Mouse (Mus musculus): ENCODE measurements around the gene Ttc36. TPM values are rescaled to one million over a fixed set of nuclear protein-coding genes. Genes with fewer than 3 reads are reported as not detected.

Ttc36 gene
- polyA plus RNA-seq, 1 experiment from 2014 or later = not detected

- no peak for ATAC-seq (ENCODE audit: low read depth)
- Histone ChIP-seq H3K4me1 (replicated peaks) (no peaks in the 10 kb centered on the region), H3K27ac (replicated peaks) (no peak overlapping the region), H3K4me2 (no peak overlapping the region), H3K9ac (no peak overlapping the region), H3K36me3 (peaks cover 82% of the 10 kb centered on the region), H3K9me3 (no peaks in the 10 kb centered on the region), H3K4me3 (no peak overlapping the region), H3K27me3 (no peaks in the 10 kb centered on the region)
- 92% methylated on average over 10 of the region's 10 CpGs for WGBS
These were observed 4.9 kb upstream of the Ttc36 start for GRCm38 (mm10) chr9:44807778-44808177.

DNA sequence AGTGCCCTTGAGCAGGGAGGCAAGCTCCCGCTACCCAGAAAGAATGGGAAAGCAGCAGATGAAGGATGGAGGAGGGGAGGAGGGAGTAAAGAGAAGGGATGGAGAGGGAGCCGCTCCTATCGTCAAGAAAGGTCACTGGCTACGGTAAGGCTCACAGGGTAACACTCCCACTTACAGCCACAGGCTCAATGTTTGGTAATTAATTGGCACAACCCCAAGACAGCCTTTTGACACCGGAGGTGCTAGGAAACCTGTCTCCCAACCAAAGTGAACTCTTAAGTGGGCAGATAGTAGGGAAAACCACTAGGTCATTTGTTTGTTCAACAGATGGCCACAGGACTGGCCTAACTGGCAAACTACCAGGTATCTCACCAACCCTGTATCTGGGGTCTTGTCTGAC, 4.3 kb upstream of the Ttc36 start:
- Histone ChIP-seq H3K9ac (no peak overlapping the region), H3K4me2 (no peak overlapping the region), H3K4me1 (replicated peaks) (no peaks in the 10 kb centered on the region), H3K9me3 (no peaks in the 10 kb centered on the region), H3K4me3 (no peak overlapping the region), H3K36me3 (peaks cover 75% of the 10 kb centered on the region), H3K27me3 (no peaks in the 10 kb centered on the region), H3K27ac (replicated peaks) (no peak overlapping the region)
- no peak for ATAC-seq (ENCODE audit: low read depth)
- WGBS = 80% methylated on average over 5 of the region's 5 CpGs

DNA sequence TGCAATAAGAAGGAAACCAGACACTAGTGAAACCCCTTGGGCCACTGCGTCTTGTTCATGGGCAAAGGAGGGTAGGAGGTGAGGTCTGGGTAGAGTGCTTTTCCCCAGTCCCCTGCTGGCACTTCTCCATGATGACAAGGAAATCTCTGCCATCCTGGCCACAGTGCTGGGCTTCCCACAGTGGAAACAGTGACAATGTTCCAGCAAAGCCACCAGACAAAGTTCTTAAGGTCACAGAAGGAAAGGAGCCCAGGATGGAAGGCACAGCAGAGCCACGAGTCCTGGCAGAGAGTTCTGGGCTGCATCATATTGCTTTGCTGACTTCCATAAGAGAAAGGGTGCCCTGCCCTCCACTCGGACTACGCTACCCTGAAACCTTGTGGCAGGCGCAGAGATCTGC, 2.7 kb upstream of the Ttc36 start:
- 94% methylated on average over 5 of the region's 5 CpGs for WGBS
- Histone ChIP-seq H3K4me3 (no peak overlapping the region), H3K27me3 (peaks cover 11% of the 10 kb centered on the region), H3K4me2 (no peak overlapping the region), H3K27ac (replicated peaks) (no peak overlapping the region), H3K9ac (no peak overlapping the region), H3K9me3 (no peaks in the 10 kb centered on the region), H3K4me1 (replicated peaks) (no peaks in the 10 kb centered on the region), H3K36me3 (peaks cover 59% of the 10 kb centered on the region)
- no peak for ATAC-seq (ENCODE audit: low read depth)

GRCm38 (mm10) chr9:44804678-44805077, 1.8 kb upstream of the Ttc36 start:
- no peak overlapping the region for H3K4me3 ChIP-seq
- H3K4me1 ChIP-seq (replicated peaks) = peaks cover 8% of the 10 kb centered on the region
- ATAC-seq (ENCODE audit: low read depth) = no peak
- whole genome bisulfite sequencing = 91% methylated on average over 10 of the region's 10 CpGs
- no peak overlapping the region for H3K27ac ChIP-seq (replicated peaks)
- H3K36me3 ChIP-seq = peaks cover 51% of the 10 kb centered on the region
- no peak overlapping the region for H3K9ac ChIP-seq
- H3K9me3 ChIP-seq = no peaks in the 10 kb centered on the region
- peaks cover 14% of the 10 kb centered on the region for H3K27me3 ChIP-seq
- H3K4me2 ChIP-seq = no peak overlapping the region

- H3K4me2 ChIP-seq = no peak overlapping the region
- peaks cover 24% of the 10 kb centered on the region for H3K27me3 ChIP-seq
- no peak overlapping the region for H3K27ac ChIP-seq (replicated peaks)
- H3K36me3 ChIP-seq = peaks cover 21% of the 10 kb centered on the region
- no peak for ATAC-seq (ENCODE audit: low read depth)
- WGBS = 82% methylated on average over 6 of the region's 6 CpGs
- no peaks in the 10 kb centered on the region for H3K9me3 ChIP-seq
- H3K4me1 ChIP-seq (replicated peaks) = peaks cover 22% of the 10 kb centered on the region
- H3K9ac ChIP-seq = no peak overlapping the region
- no peak overlapping the region for H3K4me3 ChIP-seq
These were observed 1.2 kb downstream of the Ttc36 start for GRCm38 (mm10) chr9:44801669-44802068.

- Histone ChIP-seq H3K4me1 (replicated peaks) (peaks cover 22% of the 10 kb centered on the region), H3K9me3 (no peaks in the 10 kb centered on the region), H3K4me3 (peak overlapping the region; percentile 59), H3K27ac (replicated peaks) (no peak overlapping the region), H3K4me2 (peak overlapping the region; percentile 94), H3K27me3 (peaks cover 24% of the 10 kb centered on the region), H3K9ac (peak overlapping the region; percentile 75), H3K36me3 (peaks cover 5% of the 10 kb centered on the region)
- no peak for ATAC-seq (ENCODE audit: low read depth)
- 45% methylated on average over 9 of the region's 9 CpGs for WGBS
These were observed 2.9 kb downstream of the Ttc36 start for GRCm38 (mm10) chr9:44799958-44800324.

DNA sequence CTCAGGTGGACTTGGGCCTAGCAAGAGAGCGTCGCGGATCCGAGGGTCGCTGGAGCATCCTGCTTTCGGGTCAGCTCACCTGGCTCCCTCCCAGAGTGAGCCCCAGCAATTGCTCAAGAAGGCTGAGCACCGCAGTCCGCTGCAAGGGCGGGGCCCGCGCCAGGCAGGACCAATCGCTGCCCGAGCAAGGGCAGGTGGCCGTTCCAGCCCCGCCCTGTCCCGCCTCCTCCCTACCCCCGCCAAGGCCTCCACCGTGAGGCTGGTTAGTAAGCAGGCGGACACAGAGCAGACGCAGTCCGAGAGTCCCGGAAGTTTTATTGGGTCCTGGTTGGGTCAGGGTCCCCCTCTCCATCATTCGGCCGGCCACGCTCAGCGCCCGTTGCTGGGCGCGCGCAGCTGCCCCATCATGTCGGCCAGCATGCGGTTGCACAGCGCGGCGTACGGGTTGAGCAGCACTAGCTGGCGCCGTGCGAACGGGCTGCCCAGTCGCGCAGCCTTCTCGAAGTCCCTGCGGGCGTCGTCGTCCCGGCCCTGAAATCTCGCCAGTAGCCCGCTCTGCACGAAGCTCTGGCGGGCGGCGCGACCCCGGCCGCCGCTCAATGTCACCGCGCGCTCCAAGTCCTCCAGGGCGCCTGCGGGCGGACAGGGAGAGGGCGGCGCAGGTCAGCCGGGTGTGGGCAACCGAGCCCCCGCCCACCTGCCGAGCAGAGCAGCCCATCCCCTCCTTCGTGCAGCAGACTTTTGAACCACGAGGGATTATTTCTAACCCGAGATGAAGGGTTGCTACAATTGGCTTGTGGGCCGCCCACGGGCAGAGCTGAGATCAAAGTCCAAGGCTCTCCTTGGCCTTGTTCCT, 3.5 kb downstream of the Ttc36 start, which contains the start of gene Tmem25:
TSS of gene Tmem25 (minus strand) at position 206 of the 856 bp plus-strand sequence.
- ATAC-seq (ENCODE audit: low read depth) = peak; percentile 97
- H3K36me3 ChIP-seq = no peaks in the 10 kb centered on the region
- H3K4me3 ChIP-seq = peak within 1 kb of the TSS; percentile 59
- H3K27ac ChIP-seq (replicated peaks) = peak within 1 kb of the TSS; percentile 81
- WGBS = under 1% methylated on average over 75 of the region's 75 CpGs
- H3K9me3 ChIP-seq = no peaks in the 10 kb centered on the region
- peaks cover 24% of the 10 kb centered on the region for H3K27me3 ChIP-seq
- peak within 1 kb of the TSS; percentile 75 for H3K9ac ChIP-seq
- H3K4me1 ChIP-seq (replicated peaks) = peaks cover 22% of the 10 kb centered on the region
- H3K4me2 ChIP-seq = peak within 1 kb of the TSS; percentile 94

GRCm38 (mm10) chr9:44798298-44798697, 4.6 kb downstream of the Ttc36 start:
- Histone ChIP-seq H3K9ac (peak overlapping the region; percentile 75), H3K4me1 (replicated peaks) (peaks cover 22% of the 10 kb centered on the region), H3K4me2 (peak overlapping the region; percentile 94), H3K27me3 (peaks cover 24% of the 10 kb centered on the region), H3K27ac (replicated peaks) (no peak overlapping the region), H3K9me3 (no peaks in the 10 kb centered on the region), H3K4me3 (peak overlapping the region; percentile 59), H3K36me3 (no peaks in the 10 kb centered on the region)
- 36% methylated on average over 7 of the region's 7 CpGs for WGBS
- ATAC-seq (ENCODE audit: low read depth) = no peak

- Histone ChIP-seq H3K4me1 (replicated peaks) (no peaks in the 10 kb centered on the region), H3K4me2 (no peak overlapping the region), H3K36me3 (peaks cover 53% of the 10 kb centered on the region), H3K9me3 (no peaks in the 10 kb centered on the region), H3K27ac (replicated peaks) (no peak overlapping the region), H3K4me3 (no peak overlapping the region), H3K9ac (no peak overlapping the region), H3K27me3 (peaks cover 2% of the 10 kb centered on the region; the same call in 1 of the 2 replicates)
- 79% methylated on average over 9 of the region's 9 CpGs for WGBS
- no peak for ATAC-seq (ENCODE audit: low read depth)
These were observed 10.0 kb downstream of the Ttc36 start for GRCm38 (mm10) chr9:44792842-44793241.

DNA sequence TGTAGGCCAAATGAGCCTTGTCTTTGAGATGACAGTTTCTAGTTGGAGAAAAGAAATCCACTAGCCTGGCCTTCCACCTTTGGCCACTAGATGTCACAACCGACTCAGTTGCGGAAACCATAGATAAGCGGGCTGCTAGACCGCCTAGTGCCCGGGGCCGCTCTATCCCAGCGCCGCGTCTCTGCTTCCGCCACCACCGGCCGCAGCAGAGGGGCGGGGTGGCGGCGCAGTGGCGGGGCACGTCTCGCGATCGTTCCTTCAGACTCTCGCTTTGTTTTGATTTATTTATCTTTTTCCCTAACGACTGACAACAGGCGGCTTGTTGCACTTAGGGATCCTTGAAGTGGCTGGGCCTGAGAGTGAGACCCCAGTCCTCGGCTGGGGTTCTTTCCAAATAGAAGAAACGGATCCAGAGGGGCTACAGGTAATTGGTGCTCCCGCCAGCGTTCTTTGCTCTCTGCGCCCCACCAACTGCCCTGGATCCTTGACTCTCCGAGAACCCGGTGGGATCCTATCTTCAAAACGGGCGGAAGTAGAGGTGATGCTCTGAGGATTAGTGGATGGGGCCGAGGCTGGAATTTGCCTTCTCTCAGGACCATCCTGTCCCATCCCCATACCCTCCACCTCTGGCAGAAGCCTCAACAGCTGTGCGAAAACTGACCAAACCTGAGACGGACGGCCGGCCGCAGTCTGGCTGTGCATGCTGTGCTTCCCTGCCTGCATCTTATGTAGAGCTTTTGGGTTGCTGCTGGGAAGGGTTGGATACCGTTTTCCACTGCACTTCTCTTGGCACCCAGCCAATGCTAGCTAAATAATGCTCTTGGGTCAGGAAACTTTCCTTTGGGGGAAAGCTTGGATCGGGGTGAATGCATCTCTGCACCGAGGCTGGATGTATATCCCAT, 29.9 kb downstream of the Ttc36 start:
- peak overlapping the region; percentile 79 for H3K4me3 ChIP-seq
- H3K9me3 ChIP-seq = no peaks in the 10 kb centered on the region
- under 1% methylated on average over 41 of the region's 41 CpGs for WGBS
- H3K4me2 ChIP-seq = peak overlapping the region; percentile 90
- H3K27ac ChIP-seq (replicated peaks) = peak overlapping the region; percentile 90
- H3K9ac ChIP-seq = peak overlapping the region; percentile 87
- ATAC-seq (ENCODE audit: low read depth) = peak; percentile 99
- peaks cover 19% of the 10 kb centered on the region for H3K36me3 ChIP-seq
- no peaks in the 10 kb centered on the region for H3K27me3 ChIP-seq
- H3K4me1 ChIP-seq (replicated peaks) = peaks cover 23% of the 10 kb centered on the region

- Histone ChIP-seq H3K27me3 (no peaks in the 10 kb centered on the region), H3K9ac (peak overlapping the region; percentile 36; the same call in 1 of the 2 replicates), H3K4me3 (no peak overlapping the region), H3K4me1 (replicated peaks) (peaks cover 23% of the 10 kb centered on the region), H3K36me3 (peaks cover 19% of the 10 kb centered on the region), H3K9me3 (no peaks in the 10 kb centered on the region), H3K4me2 (no peak overlapping the region), H3K27ac (replicated peaks) (peak overlapping the region; percentile 39; the same call in 1 of the 2 replicates)
- ATAC-seq (ENCODE audit: low read depth) = no peak
- WGBS = 24% methylated on average over 5 of the region's 5 CpGs
These were observed 30.5 kb downstream of the Ttc36 start for GRCm38 (mm10) chr9:44772392-44772749.

GRCm38 (mm10) chr9:44771376-44771775, 31.5 kb downstream of the Ttc36 start:
- H3K27me3 ChIP-seq = no peaks in the 10 kb centered on the region
- no peak overlapping the region for H3K9ac ChIP-seq
- 92% methylated on average over 5 of the region's 5 CpGs for WGBS
- no peak overlapping the region for H3K27ac ChIP-seq (replicated peaks)
- H3K4me2 ChIP-seq = no peak overlapping the region
- peaks cover 16% of the 10 kb centered on the region for H3K36me3 ChIP-seq
- H3K9me3 ChIP-seq = no peaks in the 10 kb centered on the region
- no peak for ATAC-seq (ENCODE audit: low read depth)
- peaks cover 29% of the 10 kb centered on the region for H3K4me1 ChIP-seq (replicated peaks)
- H3K4me3 ChIP-seq = no peak overlapping the region
